Mouse (Mus musculus): ENCODE results near the gene Pqlc2. TPM values are rescaled to one million over a fixed set of nuclear protein-coding genes. Genes with fewer than 3 reads are reported as not detected.

Pqlc2 gene
- polyA plus RNA-seq, 1 experiment from 2014 or later = 13.3 TPM

DNA sequence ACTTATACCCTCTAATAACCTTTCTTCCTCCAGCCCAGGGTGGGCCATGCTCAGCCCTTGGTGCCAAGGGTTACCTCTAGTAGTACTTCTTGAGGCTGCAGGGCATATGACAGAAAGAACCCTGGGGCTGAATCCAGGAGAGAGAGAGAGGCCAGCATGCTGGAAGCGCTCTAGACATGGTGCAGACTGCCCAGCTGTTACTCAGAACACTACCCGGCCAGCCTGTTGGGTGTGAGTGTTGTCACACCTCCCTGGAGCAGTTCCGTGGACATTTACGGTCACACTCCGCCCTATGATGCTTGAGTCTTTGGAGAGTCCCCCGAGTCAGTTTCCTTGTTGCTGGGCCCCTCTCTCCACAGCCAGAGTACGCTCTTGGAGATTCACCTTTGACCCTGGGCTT is 62.5 kb downstream of the Pqlc2 start:
- no peak for ATAC-seq (ENCODE audit: low FRiP score, low TSS enrichment)
- Histone ChIP-seq H3K4me1 (ENCODE audit: control insufficient read depth, insufficient read depth, low read length) (peaks cover 73% of the 10 kb centered on the region), H3K9ac (ENCODE audit: low read depth, low read length) (no peak overlapping the region), H3K27me3 (ENCODE audit: control insufficient read depth, insufficient read depth, low read length) (no peaks in the 10 kb centered on the region), H3K36me3 (ENCODE audit: control insufficient read depth, insufficient read depth, low read length) (no peaks in the 10 kb centered on the region; the same call in 1 of the 2 replicates), H3K4me2 (replicated peaks; ENCODE audit: low read depth, low read length) (no peak overlapping the region), H3K4me3 (ENCODE audit: low read length) (no peak overlapping the region), H3K27ac (ENCODE audit: low read depth, low read length) (no peak overlapping the region), H3K9me3 (ENCODE audit: control insufficient read depth, low read length) (no peaks in the 10 kb centered on the region)
- 43% methylated on average over 7 of the region's 7 CpGs for WGBS

GRCm38 (mm10) chr4:139246130-139246877 is 64.2 kb downstream of the Pqlc2 start:
- Histone ChIP-seq H3K9ac (ENCODE audit: low read depth, low read length) (no peak overlapping the region), H3K4me1 (ENCODE audit: control insufficient read depth, insufficient read depth, low read length) (peaks cover 78% of the 10 kb centered on the region), H3K9me3 (ENCODE audit: control insufficient read depth, low read length) (no peaks in the 10 kb centered on the region), H3K27me3 (ENCODE audit: control insufficient read depth, insufficient read depth, low read length) (no peaks in the 10 kb centered on the region), H3K36me3 (ENCODE audit: control insufficient read depth, insufficient read depth, low read length) (peaks cover 4% of the 10 kb centered on the region; the same call in 1 of the 2 replicates), H3K27ac (ENCODE audit: low read depth, low read length) (no peak overlapping the region), H3K4me3 (ENCODE audit: low read length) (no peak overlapping the region), H3K4me2 (replicated peaks; ENCODE audit: low read depth, low read length) (no peak overlapping the region)
- ATAC-seq (ENCODE audit: low FRiP score, low TSS enrichment) = no peak
- 34% methylated on average over 7 of the region's 7 CpGs for WGBS

DNA sequence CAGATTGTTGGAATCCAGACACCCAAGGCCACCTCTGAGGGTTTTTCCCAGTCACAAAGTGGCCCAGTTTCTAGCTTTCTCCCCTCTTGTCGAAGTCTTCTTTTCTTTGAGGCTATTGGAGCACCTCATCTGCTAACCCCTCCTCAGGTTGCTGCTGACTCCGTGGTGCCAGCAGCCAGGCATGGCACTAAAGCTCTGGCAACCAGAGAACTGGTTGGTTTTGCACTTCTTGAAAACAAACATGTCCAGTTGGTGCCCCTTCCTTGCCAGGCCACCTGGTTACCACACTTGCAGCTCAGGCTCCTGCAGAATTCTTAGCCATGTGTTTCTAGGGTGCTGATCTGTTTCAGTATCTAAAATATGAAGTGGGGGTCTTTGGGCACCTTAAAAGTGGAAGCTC is 65.0 kb downstream of the Pqlc2 start:
- H3K4me2 ChIP-seq (replicated peaks; ENCODE audit: low read depth, low read length) = no peak overlapping the region
- peaks cover 9% of the 10 kb centered on the region for H3K36me3 ChIP-seq (ENCODE audit: control insufficient read depth, insufficient read depth, low read length)
- ATAC-seq (ENCODE audit: low FRiP score, low TSS enrichment) = no peak
- H3K27me3 ChIP-seq (ENCODE audit: control insufficient read depth, insufficient read depth, low read length) = no peaks in the 10 kb centered on the region
- no peak overlapping the region for H3K4me3 ChIP-seq (ENCODE audit: low read length)
- H3K4me1 ChIP-seq (ENCODE audit: control insufficient read depth, insufficient read depth, low read length) = peaks cover 76% of the 10 kb centered on the region
- H3K9ac ChIP-seq (ENCODE audit: low read depth, low read length) = 0 out of 2 replicates have a peak overlapping the region, but pooled peaks have one; percentile 1
- 73% methylated on average over 2 of the region's 2 CpGs for WGBS
- H3K9me3 ChIP-seq (ENCODE audit: control insufficient read depth, low read length) = no peaks in the 10 kb centered on the region
- H3K27ac ChIP-seq (ENCODE audit: low read depth, low read length) = no peak overlapping the region; the same call in 1 of the 2 replicates

DNA sequence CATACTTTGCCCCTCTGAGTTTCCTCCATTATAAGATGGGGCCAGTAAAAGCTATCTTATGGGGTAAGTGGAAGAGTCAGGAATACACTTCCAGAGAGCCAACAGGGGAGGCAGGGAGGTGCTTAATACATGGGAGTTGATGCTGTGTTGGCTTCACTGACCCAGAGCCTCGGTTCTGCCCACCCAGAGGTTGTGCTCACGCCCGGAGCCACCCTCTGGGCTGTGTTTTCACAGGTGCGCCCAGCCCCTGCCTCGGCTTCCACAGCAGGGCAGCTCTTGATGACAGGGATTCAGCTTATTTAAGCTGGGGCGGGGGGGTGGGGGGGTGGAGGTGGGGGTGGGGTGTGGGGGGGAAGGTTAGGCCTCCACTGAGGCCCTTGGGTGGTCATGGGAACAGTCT is 65.7 kb downstream of the Pqlc2 start:
- no peak overlapping the region for H3K4me2 ChIP-seq (replicated peaks; ENCODE audit: low read depth, low read length)
- peaks cover 70% of the 10 kb centered on the region for H3K4me1 ChIP-seq (ENCODE audit: control insufficient read depth, insufficient read depth, low read length)
- WGBS = 33% methylated on average over 5 of the region's 6 CpGs
- H3K36me3 ChIP-seq (ENCODE audit: control insufficient read depth, insufficient read depth, low read length) = peaks cover 17% of the 10 kb centered on the region
- H3K27ac ChIP-seq (ENCODE audit: low read depth, low read length) = peak overlapping the region; percentile 47; the same call in 1 of the 2 replicates
- H3K4me3 ChIP-seq (ENCODE audit: low read length) = no peak overlapping the region
- no peaks in the 10 kb centered on the region for H3K27me3 ChIP-seq (ENCODE audit: control insufficient read depth, insufficient read depth, low read length)
- no peaks in the 10 kb centered on the region for H3K9me3 ChIP-seq (ENCODE audit: control insufficient read depth, low read length)
- no peak overlapping the region; the same call in 1 of the 2 replicates for H3K9ac ChIP-seq (ENCODE audit: low read depth, low read length)
- ATAC-seq (ENCODE audit: low FRiP score, low TSS enrichment) = peak; percentile 55

- ATAC-seq (ENCODE audit: low FRiP score, low TSS enrichment) = no peak
- Histone ChIP-seq H3K4me2 (replicated peaks; ENCODE audit: low read depth, low read length) (no peak overlapping the region), H3K9ac (ENCODE audit: low read depth, low read length) (no peak overlapping the region; the same call in 1 of the 2 replicates), H3K36me3 (ENCODE audit: control insufficient read depth, insufficient read depth, low read length) (peaks cover 23% of the 10 kb centered on the region), H3K27ac (ENCODE audit: low read depth, low read length) (peak overlapping the region; percentile 47; the same call in 1 of the 2 replicates), H3K4me3 (ENCODE audit: low read length) (no peak overlapping the region), H3K4me1 (ENCODE audit: control insufficient read depth, insufficient read depth, low read length) (peaks cover 64% of the 10 kb centered on the region), H3K27me3 (ENCODE audit: control insufficient read depth, insufficient read depth, low read length) (no peaks in the 10 kb centered on the region), H3K9me3 (ENCODE audit: control insufficient read depth, low read length) (no peaks in the 10 kb centered on the region)
- WGBS = 59% methylated on average over 3 of the region's 3 CpGs
Measured at GRCm38 (mm10) chr4:139244176-139244575, 66.3 kb downstream of the Pqlc2 start.

Small RNA genes lying within 50 kb of the gene (microRNA-seq; reads per million reads assigned to microRNA genes)
- gene Gm24245 (0.84 reads per million), gene Gm25732 (0.84 reads per million)

Other genes with a start within 250 kb of the Pqlc2 start
- gene Htr6, start 235.1 kb downstream of the Pqlc2 start, polyA plus RNA-seq (2014; fragmentation: Nextera tagmentation; extraction: Ambion mirVana) = 0.10 and 0.12 TPM in 2 replicates
- gene Nbl1, start 217.7 kb downstream of the Pqlc2 start, polyA plus RNA-seq (2014; fragmentation: Nextera tagmentation; extraction: Ambion mirVana) = 15.5 and 22.3 TPM in 2 replicates
- 509 and 677 TPM in 2 replicates for gene Minos1, start 179.6 kb downstream of the Pqlc2 start, polyA plus RNA-seq (2014; fragmentation: Nextera tagmentation; extraction: Ambion mirVana)
- gene Capzb, start 117.8 kb downstream of the Pqlc2 start, polyA plus RNA-seq (2014; fragmentation: Nextera tagmentation; extraction: Ambion mirVana) = 256 and 319 TPM in 2 replicates
- gene Akr7a5, start within 50 bp of the Pqlc2 start, polyA plus RNA-seq (2014; fragmentation: Nextera tagmentation; extraction: Ambion mirVana) = 139 and 141 TPM in 2 replicates
- 134 and 143 TPM in 2 replicates for gene Mrto4, start 41.9 kb upstream of the Pqlc2 start, polyA plus RNA-seq (2014; fragmentation: Nextera tagmentation; extraction: Ambion mirVana)
- 13.1 and 25.8 TPM in 2 replicates for gene Emc1, start 41.9 kb upstream of the Pqlc2 start, polyA plus RNA-seq (2014; fragmentation: Nextera tagmentation; extraction: Ambion mirVana)
- 69.0 and 88.6 TPM in 2 replicates for gene Ubr4, start 41.9 kb upstream of the Pqlc2 start, polyA plus RNA-seq (2014; fragmentation: Nextera tagmentation; extraction: Ambion mirVana)
- gene Iffo2, start 219.8 kb upstream of the Pqlc2 start, polyA plus RNA-seq (2014; fragmentation: Nextera tagmentation; extraction: Ambion mirVana) = 7.1 and 9.4 TPM in 2 replicates